Mouse (Mus musculus): ENCODE measurements around the gene Olfr1354. TPM values are rescaled to one million over a fixed set of nuclear protein-coding genes. Genes with fewer than 3 reads are reported as not detected.
"Not testable (repeated sequence)": the region's sequence is repeated elsewhere in the genome, so short reads cannot be mapped to it uniquely, and the experiment has no call there.

Gene Olfr1354
- polyA plus RNA-seq (2016; fragmentation: Nextera tagmentation; extraction: Ambion mirVana), result not detected in 2 replicates

- not testable (repeated sequence) for H3K4me3 ChIP-seq; H3K27ac ChIP-seq; H3K36me3 ChIP-seq; DNase-seq (ENCODE audit: low spot score); H3K9me3 ChIP-seq; H3K27me3 ChIP-seq (ENCODE audit: insufficient read depth, poor library complexity, severe bottlenecking); H3K4me1 ChIP-seq (replicated peaks)
- WGBS, result 87% methylated on average over 1 of the region's 1 CpGs
Observed at GRCm38 (mm10) chr10:78912871-78913270, at the start of gene Olfr1354. Gene Olfr1354, plus strand, starts transcription at chr10:78913171.

DNA sequence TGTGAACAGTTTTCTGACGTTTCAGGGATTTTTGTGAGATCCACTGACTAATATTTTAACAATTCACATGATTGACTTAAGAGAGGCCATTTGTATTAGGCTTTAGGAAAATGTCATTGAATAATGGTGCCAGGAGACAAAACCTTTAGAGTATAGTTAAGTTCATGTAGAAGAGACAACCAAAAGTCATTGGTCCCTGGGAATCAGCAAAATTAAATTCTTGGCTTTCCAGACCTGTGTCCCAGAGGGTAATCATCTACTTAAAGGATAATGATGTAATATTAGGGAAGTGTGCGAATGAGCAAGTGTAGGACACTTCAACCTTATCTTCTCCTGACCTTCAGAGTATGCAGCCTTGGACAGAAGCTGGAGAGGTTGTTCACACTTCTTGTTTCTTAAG is 37.7 kb upstream of the Olfr1354 start, which contains the start of gene Olfr1355:
Olfr1355 (plus strand) TSS at position 301 of the 400 bp plus-strand sequence.
- WGBS, result 73% methylated on average over 2 of the region's 2 CpGs
- H3K4me1 ChIP-seq (replicated peaks), result no peaks in the 10 kb centered on the region
- no peaks in the 10 kb centered on the region for H3K27me3 ChIP-seq (ENCODE audit: insufficient read depth, poor library complexity, severe bottlenecking)
- H3K9me3 ChIP-seq, result peaks cover 4% of the 10 kb centered on the region; the same call in 1 of the 2 replicates
- H3K27ac ChIP-seq, result no peak within 1 kb of the TSS
- no peaks in the 10 kb centered on the region for H3K36me3 ChIP-seq
- DNase-seq (ENCODE audit: low spot score), result no peak
- H3K4me3 ChIP-seq, result no peak within 1 kb of the TSS

DNA sequence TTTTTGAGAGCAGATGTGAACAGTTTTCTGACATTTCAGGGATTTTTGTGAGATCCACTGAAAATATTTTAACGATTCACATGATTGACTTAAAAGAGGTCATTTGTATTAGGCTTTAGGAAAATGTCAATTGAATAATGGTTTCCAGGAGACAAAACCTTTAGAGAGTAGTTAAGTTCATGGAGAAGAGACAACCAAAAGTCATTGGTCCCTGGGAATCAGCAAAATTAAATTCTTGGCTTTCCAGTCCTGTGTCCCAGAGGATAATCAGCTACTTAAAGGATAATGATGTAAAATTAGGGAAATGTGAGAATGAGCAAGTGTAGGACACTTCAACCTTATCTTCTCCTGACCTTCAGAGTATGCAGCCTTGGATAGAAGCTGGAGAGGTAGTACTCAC is 37.4 kb downstream of the Olfr1354 start, which contains the start of gene Olfr8:
Olfr8 (plus strand) TSS at position 301 of the 400 bp plus-strand sequence.
- H3K4me3 ChIP-seq; H3K27me3 ChIP-seq (ENCODE audit: insufficient read depth, poor library complexity, severe bottlenecking); H3K4me1 ChIP-seq (replicated peaks); H3K27ac ChIP-seq; H3K9me3 ChIP-seq; H3K36me3 ChIP-seq; DNase-seq (ENCODE audit: low spot score): not testable (repeated sequence)
- WGBS, result 93% methylated on average over 1 of the region's 1 CpGs

- not testable (repeated sequence) for H3K9me3 ChIP-seq; DNase-seq (ENCODE audit: low spot score); H3K4me3 ChIP-seq; H3K27me3 ChIP-seq (ENCODE audit: insufficient read depth, poor library complexity, severe bottlenecking); H3K4me1 ChIP-seq (replicated peaks); H3K27ac ChIP-seq; H3K36me3 ChIP-seq
Observed at GRCm38 (mm10) chr10:78963009-78963408, 50.0 kb downstream of the Olfr1354 start, which contains the start of gene Olfr1353. Gene Olfr1353, plus strand, starts transcription at chr10:78963309.

Other genes starting within 250 kb of the Olfr1354 start
- gene Casp14, start 194.9 kb upstream of the Olfr1354 start, polyA plus RNA-seq (2016; fragmentation: Nextera tagmentation; extraction: Ambion mirVana), result 0.07 TPM in 1 of 2 replicates, not detected in the other
- 0.09 and 0.19 TPM in 2 replicates for gene Ccdc105, start 160.1 kb upstream of the Olfr1354 start, polyA plus RNA-seq (2016; fragmentation: Nextera tagmentation; extraction: Ambion mirVana)
- gene Slc1a6, start 132.7 kb upstream of the Olfr1354 start, polyA plus RNA-seq (2016; fragmentation: Nextera tagmentation; extraction: Ambion mirVana), result 1.1 and 1.6 TPM in 2 replicates
- not detected in 2 replicates for gene Olfr1356, start 61.0 kb upstream of the Olfr1354 start, polyA plus RNA-seq (2016; fragmentation: Nextera tagmentation; extraction: Ambion mirVana)
- not detected in 2 replicates for gene Olfr1355, start 37.6 kb upstream of the Olfr1354 start, polyA plus RNA-seq (2016; fragmentation: Nextera tagmentation; extraction: Ambion mirVana)
- not detected in 2 replicates for gene Olfr8, start 37.5 kb downstream of the Olfr1354 start, polyA plus RNA-seq (2016; fragmentation: Nextera tagmentation; extraction: Ambion mirVana)
- gene Olfr1353, start 50.1 kb downstream of the Olfr1354 start, polyA plus RNA-seq (2016; fragmentation: Nextera tagmentation; extraction: Ambion mirVana), result not detected in 2 replicates
- not detected in 2 replicates for gene Olfr1352, start 67.9 kb downstream of the Olfr1354 start, polyA plus RNA-seq (2016; fragmentation: Nextera tagmentation; extraction: Ambion mirVana)
- not detected in 2 replicates for gene Olfr1351, start 99.3 kb downstream of the Olfr1354 start, polyA plus RNA-seq (2016; fragmentation: Nextera tagmentation; extraction: Ambion mirVana)
- gene Olfr57, start 115.6 kb downstream of the Olfr1354 start, polyA plus RNA-seq (2016; fragmentation: Nextera tagmentation; extraction: Ambion mirVana), result 0.15 TPM in 1 of 2 replicates, not detected in the other
- 31.4 and 32.0 TPM in 2 replicates for gene 2610008E11Rik, start 184.4 kb downstream of the Olfr1354 start, polyA plus RNA-seq (2016; fragmentation: Nextera tagmentation; extraction: Ambion mirVana)
- not detected in 2 replicates for gene Vmn2r80, start 235.6 kb downstream of the Olfr1354 start, polyA plus RNA-seq (2016; fragmentation: Nextera tagmentation; extraction: Ambion mirVana)